Mouse (Mus musculus) thymus, postnatal 4 days (tissue): ENCODE results near the gene Cyp2c67.
"Not testable (repeated sequence)": the region's sequence is repeated elsewhere in the genome, so short reads cannot be mapped to it uniquely, and the experiment has no call there.

Source experiments
- DNase-seq: peaks from one replicate; pipeline ENCODE4 v3.0.0; 2021

The Cyp2c67 gene

DNA sequence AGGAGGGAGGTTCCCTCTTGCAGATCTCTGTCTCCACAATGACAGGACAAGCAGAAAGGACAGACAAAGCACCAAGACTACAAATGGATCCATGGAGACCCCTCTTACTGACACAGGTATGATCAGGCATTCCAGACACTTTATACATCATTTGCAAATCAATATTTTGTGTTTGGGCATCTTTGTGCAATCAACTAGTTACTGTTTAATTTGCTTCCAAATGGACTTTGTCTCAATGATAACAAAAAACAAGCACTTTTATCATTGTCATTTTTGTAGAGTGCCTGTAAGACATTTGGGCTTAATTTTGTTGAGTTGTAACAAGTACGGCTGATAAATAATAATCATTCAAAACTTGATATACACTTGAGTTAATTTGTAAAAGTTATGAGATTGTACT, at the start of gene Cyp2c67:
Gene Cyp2c67 (minus strand): TSS at position 114 of the 400 bp plus-strand sequence.
- DNase-seq = no peak

DNA sequence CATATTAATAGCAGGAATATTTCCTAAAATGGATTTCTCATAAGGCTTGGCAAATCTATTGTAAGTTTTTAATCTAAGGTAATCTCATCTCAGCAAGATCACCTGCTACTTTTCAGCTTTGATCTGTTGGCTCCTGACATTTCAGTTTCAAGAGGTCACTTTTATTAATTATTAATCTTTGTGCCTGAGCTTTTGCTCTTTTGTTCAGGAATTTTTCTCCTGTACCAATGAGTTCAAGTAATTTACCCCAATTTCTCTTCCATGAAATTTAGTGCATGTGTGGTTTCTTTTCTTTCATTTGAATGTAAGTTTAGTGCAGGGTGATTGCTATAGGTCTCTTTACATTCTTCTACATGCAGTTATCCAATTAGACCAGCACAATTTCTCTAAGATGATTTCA, 16.8 kb upstream of the Cyp2c67 start:
- DNase-seq = not testable (repeated sequence)

DNA sequence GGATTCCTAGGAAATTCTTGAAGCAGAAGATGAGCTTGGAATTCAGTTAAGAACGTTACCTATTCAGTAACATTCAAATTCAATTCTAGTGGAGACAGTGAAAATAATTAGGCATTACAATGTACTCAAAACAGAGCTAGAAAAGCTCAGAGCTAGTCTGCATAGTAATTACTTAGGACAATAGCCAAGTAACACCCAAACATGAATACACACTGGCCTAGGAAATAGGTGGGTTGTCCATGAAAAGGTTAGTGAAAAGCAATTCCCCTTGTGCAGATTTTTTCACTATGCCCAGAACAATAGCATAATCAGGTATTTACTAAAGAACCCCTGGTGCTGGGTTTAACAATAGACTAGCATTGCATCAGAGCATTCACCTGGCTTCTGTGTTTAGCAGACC, 3.5 kb upstream of the Cyp2c67 start:
- no peak for DNase-seq

DNA sequence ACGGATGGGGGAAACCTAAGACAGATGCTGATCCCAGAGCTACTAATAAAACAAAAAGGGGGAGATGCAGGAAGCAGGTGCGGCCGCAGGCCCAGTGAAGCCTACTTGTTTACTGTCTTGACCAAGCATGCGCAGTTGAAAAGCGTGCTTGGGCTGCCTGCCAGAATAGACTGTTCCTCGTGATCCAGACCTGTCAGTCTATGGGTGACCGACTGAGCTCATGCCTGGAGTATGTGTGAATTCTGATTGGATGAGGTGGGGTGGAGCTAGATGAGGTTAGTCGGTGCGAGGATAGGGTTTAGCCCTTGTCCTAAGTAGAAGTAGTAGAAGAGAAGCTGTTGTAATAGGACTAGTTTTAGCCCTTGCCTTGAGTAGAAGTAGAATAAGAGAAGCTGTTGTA, 1.3 kb downstream of the Cyp2c67 start:
- DNase-seq = no peak

DNA sequence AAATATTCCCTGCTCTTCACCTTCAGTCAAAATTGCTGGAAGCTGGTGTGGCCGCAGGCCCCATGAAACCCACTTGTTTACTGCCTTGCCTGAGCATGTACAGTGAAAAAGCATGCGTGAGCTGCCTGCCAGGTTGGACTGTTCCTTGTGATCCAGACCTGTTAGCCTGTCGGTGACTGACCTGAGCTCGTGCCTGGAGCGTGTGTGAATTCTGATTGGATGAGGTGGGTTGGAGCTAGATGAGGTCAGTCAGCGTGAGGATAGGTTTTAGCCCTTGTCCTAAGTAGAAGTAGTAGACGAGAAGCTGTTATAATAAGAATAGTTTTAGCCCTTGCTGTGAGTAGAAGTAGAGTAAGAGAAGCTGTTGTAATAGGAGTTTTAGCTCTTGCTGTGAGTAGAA, 4.3 kb downstream of the Cyp2c67 start:
- DNase-seq = not testable (repeated sequence)
